Mouse (Mus musculus): ENCODE results near the gene Abcb9. TPM values are rescaled to one million over a fixed set of nuclear protein-coding genes. Genes with fewer than 3 reads are reported as not detected.
A peak's percentile ranks its signal among the peaks of the same experiment; 100 is the strongest.

Gene Abcb9
- polyA plus RNA-seq (2014; fragmentation: Nextera tagmentation; extraction: Ambion mirVana): 10.9 and 11.6 TPM in 2 replicates

GRCm38 (mm10) chr5:124095596-124096232 is at the start of gene Abcb9:
TSS of gene Abcb9 (minus strand) at chr5:124095798.
- Histone ChIP-seq H3K4me3 (replicated peaks; ENCODE audit: low read depth, low read length) (peak within 1 kb of the TSS; percentile 42), H3K9ac (replicated peaks; ENCODE audit: low read length) (peak within 1 kb of the TSS; percentile 52), H3K27ac (replicated peaks; ENCODE audit: low read depth, low read length) (no peak within 1 kb of the TSS), H3K27me3 (ENCODE audit: control insufficient read depth, insufficient read depth, low read length) (peaks cover 8% of the 10 kb centered on the region), H3K9me3 (ENCODE audit: control insufficient read depth, low read length) (no peaks in the 10 kb centered on the region), H3K36me3 (ENCODE audit: control insufficient read depth, insufficient read depth, low read length) (no peaks in the 10 kb centered on the region), H3K4me2 (ENCODE audit: low read length) (peak within 1 kb of the TSS; percentile 57), H3K4me1 (ENCODE audit: control insufficient read depth, insufficient read depth, low read length) (peaks cover 10% of the 10 kb centered on the region; the same call in 1 of the 2 replicates)
- ATAC-seq (ENCODE audit: low FRiP score, low TSS enrichment) (peak; percentile 73; the same call in 1 of the 2 replicates), DNase-seq (peak; percentile 86)
- WGBS: 1% methylated on average over 42 of the region's 42 CpGs

DNA sequence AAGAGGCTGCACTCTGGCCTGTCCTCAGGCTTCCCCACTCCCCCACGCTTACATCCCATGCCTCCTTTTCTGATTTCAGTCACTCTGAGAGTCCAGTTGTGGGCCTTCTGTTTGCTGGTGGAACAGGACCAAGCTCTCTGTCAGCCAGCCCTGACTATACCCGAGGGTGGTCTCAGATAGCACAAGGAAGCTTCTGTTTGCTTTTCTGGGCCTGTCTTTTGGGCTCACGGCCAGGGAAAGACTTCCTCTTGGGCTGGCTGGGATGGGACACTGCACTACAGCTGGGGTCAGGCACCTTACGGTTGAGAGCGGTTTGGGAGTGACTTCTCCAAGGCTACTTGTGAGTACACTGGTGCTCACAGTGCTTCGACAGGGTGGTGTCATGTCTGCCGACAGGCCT is 42.5 kb upstream of the Abcb9 start:
- 83% methylated on average over 7 of the region's 7 CpGs for WGBS
- no peaks in the 10 kb centered on the region for H3K9me3 ChIP-seq (ENCODE audit: control insufficient read depth, low read length)
- H3K27ac ChIP-seq (replicated peaks; ENCODE audit: low read depth, low read length): no peak overlapping the region
- ATAC-seq (ENCODE audit: low FRiP score, low TSS enrichment): no peak
- no peaks in the 10 kb centered on the region for H3K4me1 ChIP-seq (ENCODE audit: control insufficient read depth, insufficient read depth, low read length)
- no peaks in the 10 kb centered on the region for H3K27me3 ChIP-seq (ENCODE audit: control insufficient read depth, insufficient read depth, low read length)
- H3K9ac ChIP-seq (replicated peaks; ENCODE audit: low read length): no peak overlapping the region
- H3K4me3 ChIP-seq (replicated peaks; ENCODE audit: low read depth, low read length): no peak overlapping the region
- no peak for DNase-seq
- peaks cover 50% of the 10 kb centered on the region for H3K36me3 ChIP-seq (ENCODE audit: control insufficient read depth, insufficient read depth, low read length)
- no peak overlapping the region for H3K4me2 ChIP-seq (ENCODE audit: low read length)

DNA sequence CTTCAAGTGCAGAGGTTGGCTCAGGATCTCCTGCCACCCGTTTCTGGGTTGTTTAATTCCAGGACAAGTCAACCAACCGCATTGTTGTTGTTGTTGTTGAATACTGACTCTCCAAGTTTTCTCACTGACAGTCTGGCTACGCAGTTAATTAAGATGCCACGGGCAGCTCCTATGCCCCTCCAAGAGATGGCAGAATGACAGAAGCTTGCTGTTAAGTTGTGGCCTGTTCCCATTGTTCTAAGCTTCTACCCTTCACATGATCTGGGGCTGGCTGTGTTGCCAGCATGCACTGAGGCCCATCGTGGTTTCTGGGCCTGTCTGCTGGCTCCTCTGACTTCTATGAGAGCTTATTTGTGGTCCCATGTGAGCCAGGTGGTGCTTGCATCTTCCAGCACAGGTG is 38.7 kb upstream of the Abcb9 start:
- no peak for ATAC-seq (ENCODE audit: low FRiP score, low TSS enrichment)

DNA sequence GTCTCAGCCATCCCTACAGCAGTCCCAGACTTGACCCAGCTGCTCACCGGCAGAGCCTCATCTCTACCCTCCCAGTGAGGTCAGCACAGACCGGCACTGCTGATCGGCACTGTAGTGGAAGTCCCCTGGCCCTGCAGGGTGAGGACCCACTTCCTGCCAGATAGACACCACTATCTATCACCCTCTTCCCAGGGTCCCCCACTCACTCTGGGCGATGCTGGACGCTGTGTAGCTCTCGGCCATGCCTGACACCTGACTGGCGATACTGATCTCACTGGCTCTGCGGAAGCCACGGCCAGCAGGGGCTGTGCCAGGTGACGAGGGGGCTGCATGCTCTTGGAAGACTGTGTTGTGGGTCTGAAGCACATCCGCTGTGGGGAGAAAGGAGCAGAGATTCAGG is 29.5 kb upstream of the Abcb9 start:
- Histone ChIP-seq H3K4me3 (replicated peaks; ENCODE audit: low read depth, low read length) (no peak overlapping the region), H3K4me2 (ENCODE audit: low read length) (no peak overlapping the region), H3K27me3 (ENCODE audit: control insufficient read depth, insufficient read depth, low read length) (no peaks in the 10 kb centered on the region), H3K9ac (replicated peaks; ENCODE audit: low read length) (no peak overlapping the region), H3K36me3 (ENCODE audit: control insufficient read depth, insufficient read depth, low read length) (peaks cover 92% of the 10 kb centered on the region), H3K27ac (replicated peaks; ENCODE audit: low read depth, low read length) (no peak overlapping the region), H3K9me3 (ENCODE audit: control insufficient read depth, low read length) (no peaks in the 10 kb centered on the region), H3K4me1 (ENCODE audit: control insufficient read depth, insufficient read depth, low read length) (no peaks in the 10 kb centered on the region)
- no peak for DNase-seq
- 91% methylated on average over 11 of the region's 11 CpGs for WGBS
- ATAC-seq (ENCODE audit: low FRiP score, low TSS enrichment): no peak

More for the DNA sequence above, 38.7 kb upstream of the Abcb9 start:
- Histone ChIP-seq H3K27me3 (ENCODE audit: control insufficient read depth, insufficient read depth, low read length) (no peaks in the 10 kb centered on the region), H3K4me1 (ENCODE audit: control insufficient read depth, insufficient read depth, low read length) (no peaks in the 10 kb centered on the region), H3K27ac (replicated peaks; ENCODE audit: low read depth, low read length) (no peak overlapping the region), H3K9ac (replicated peaks; ENCODE audit: low read length) (no peak overlapping the region), H3K4me2 (ENCODE audit: low read length) (no peak overlapping the region), H3K9me3 (ENCODE audit: control insufficient read depth, low read length) (no peaks in the 10 kb centered on the region), H3K36me3 (ENCODE audit: control insufficient read depth, insufficient read depth, low read length) (peaks cover 60% of the 10 kb centered on the region), H3K4me3 (replicated peaks; ENCODE audit: low read depth, low read length) (no peak overlapping the region)
- no peak for DNase-seq
- WGBS: 89% methylated on average over 5 of the region's 5 CpGs

- 94% methylated on average over 18 of the region's 18 CpGs for WGBS
- DNase-seq (no peak), ATAC-seq (ENCODE audit: low FRiP score, low TSS enrichment) (no peak)
- Histone ChIP-seq H3K9me3 (ENCODE audit: control insufficient read depth, low read length) (no peaks in the 10 kb centered on the region), H3K4me2 (ENCODE audit: low read length) (no peak overlapping the region), H3K27ac (replicated peaks; ENCODE audit: low read depth, low read length) (no peak overlapping the region), H3K4me3 (replicated peaks; ENCODE audit: low read depth, low read length) (no peak overlapping the region), H3K27me3 (ENCODE audit: control insufficient read depth, insufficient read depth, low read length) (no peaks in the 10 kb centered on the region), H3K4me1 (ENCODE audit: control insufficient read depth, insufficient read depth, low read length) (no peaks in the 10 kb centered on the region), H3K36me3 (ENCODE audit: control insufficient read depth, insufficient read depth, low read length) (peaks cover 90% of the 10 kb centered on the region), H3K9ac (replicated peaks; ENCODE audit: low read length) (no peak overlapping the region)
These were observed 26.8 kb upstream of the Abcb9 start for GRCm38 (mm10) chr5:124122357-124122756.

DNA sequence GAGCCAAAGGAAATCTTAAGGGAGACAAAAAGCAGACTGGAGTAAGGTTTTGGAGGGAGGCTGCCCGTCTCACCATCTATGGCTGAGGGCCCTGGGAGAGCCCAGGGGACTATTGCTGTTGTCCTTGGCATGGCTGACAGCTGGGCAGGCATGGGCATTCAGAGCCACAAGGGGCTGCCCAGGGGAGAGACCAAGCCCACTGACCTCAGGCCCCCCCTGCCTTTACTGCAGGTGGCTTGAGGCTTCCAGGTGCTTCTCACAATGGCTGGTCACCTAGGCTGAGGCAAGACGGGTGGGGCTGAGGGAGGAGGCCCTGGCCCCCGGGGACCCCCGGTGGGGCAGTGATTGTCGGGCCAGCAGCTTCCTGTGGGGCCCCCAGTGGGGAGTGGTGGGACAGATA is 23.6 kb upstream of the Abcb9 start:
- H3K36me3 ChIP-seq (ENCODE audit: control insufficient read depth, insufficient read depth, low read length): peaks cover 68% of the 10 kb centered on the region
- ATAC-seq (ENCODE audit: low FRiP score, low TSS enrichment): no peak
- WGBS: 81% methylated on average over 5 of the region's 5 CpGs

DNA sequence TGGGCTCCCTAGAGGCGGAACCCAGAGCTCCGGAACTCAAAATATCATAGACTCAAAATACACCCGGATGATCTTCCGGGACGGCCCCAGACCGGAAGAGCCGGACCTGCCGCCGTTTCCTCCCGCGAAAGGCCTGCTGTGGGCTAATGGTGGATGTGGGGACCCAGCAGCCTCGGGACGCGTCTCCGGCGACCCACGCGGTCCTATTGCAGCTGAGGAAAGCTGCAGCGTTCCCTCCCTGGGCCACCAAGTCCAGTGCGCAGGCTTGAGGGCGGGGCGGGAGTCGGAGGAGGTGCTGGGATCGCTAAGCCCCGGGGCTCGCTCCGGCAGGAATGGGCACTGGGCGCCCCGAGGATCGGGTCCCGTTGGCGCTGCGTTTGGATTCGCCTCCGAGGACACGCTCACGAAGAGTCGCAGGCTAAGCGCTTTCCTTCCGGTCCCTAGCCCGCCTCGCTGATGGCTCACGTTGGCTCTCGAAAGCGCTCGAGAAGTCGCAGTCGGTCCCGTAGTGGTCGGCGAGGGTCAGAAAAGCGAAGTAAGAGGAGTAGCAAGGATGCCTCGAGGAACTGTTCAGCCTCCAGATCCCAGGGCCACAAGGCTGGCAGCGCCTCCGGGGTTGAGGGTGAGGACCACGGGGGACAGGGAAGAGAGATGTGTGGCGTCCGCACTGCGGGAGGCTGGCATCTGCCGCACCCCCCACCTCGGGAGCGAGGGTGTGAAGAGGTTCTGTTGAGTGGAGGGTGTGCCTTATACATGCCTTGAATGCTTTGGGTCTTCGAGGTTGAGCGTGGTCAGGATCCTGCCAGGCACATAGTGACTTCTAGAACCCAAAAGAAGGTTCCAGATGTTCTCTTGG is 20.6 kb upstream of the Abcb9 start, which contains the start of gene Arl6ip4:
Gene Arl6ip4 (plus strand): TSS at position 100 of the 856 bp plus-strand sequence.
- peak within 1 kb of the TSS; percentile 84 for H3K4me3 ChIP-seq (replicated peaks; ENCODE audit: low read depth, low read length)
- peak within 1 kb of the TSS; percentile 89 for H3K9ac ChIP-seq (replicated peaks; ENCODE audit: low read length)
- no peaks in the 10 kb centered on the region for H3K9me3 ChIP-seq (ENCODE audit: control insufficient read depth, low read length)
- DNase-seq: peak; percentile 90
- H3K36me3 ChIP-seq (ENCODE audit: control insufficient read depth, insufficient read depth, low read length): peaks cover 40% of the 10 kb centered on the region
- no peaks in the 10 kb centered on the region for H3K27me3 ChIP-seq (ENCODE audit: control insufficient read depth, insufficient read depth, low read length)
- peak within 1 kb of the TSS; percentile 81 for H3K27ac ChIP-seq (replicated peaks; ENCODE audit: low read depth, low read length)
- ATAC-seq (ENCODE audit: low FRiP score, low TSS enrichment): no peak
- H3K4me2 ChIP-seq (ENCODE audit: low read length): peak within 1 kb of the TSS; percentile 87
- 1% methylated on average over 64 of the region's 64 CpGs for WGBS
- H3K4me1 ChIP-seq (ENCODE audit: control insufficient read depth, insufficient read depth, low read length): peaks cover 20% of the 10 kb centered on the region

More for the DNA sequence above, 23.6 kb upstream of the Abcb9 start:
- H3K27me3 ChIP-seq (ENCODE audit: control insufficient read depth, insufficient read depth, low read length): no peaks in the 10 kb centered on the region
- no peak overlapping the region for H3K4me2 ChIP-seq (ENCODE audit: low read length)
- H3K4me1 ChIP-seq (ENCODE audit: control insufficient read depth, insufficient read depth, low read length): peaks cover 8% of the 10 kb centered on the region
- H3K9me3 ChIP-seq (ENCODE audit: control insufficient read depth, low read length): no peaks in the 10 kb centered on the region
- H3K4me3 ChIP-seq (replicated peaks; ENCODE audit: low read depth, low read length): no peak overlapping the region
- DNase-seq: no peak
- H3K27ac ChIP-seq (replicated peaks; ENCODE audit: low read depth, low read length): no peak overlapping the region
- H3K9ac ChIP-seq (replicated peaks; ENCODE audit: low read length): no peak overlapping the region

DNA sequence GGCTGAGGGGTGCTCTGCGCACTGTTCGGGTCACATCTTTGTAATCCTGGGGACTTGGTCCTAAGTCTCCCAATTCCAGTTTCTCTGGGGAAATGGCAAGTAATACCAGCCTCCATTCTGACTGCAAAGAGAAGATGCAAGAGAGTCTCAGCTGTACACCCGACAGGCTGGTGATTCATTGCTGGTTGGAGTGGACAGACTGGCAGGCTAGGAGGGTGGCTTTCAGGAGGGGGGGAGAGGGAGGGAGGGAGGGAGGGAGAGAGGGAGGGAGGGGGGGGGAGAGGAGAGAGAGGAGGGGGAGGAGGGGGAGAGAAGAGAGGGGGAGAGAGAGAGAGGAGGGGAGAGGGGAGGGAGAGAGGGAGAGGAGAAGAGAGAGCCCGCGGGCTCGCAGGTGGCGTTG is 19.9 kb upstream of the Abcb9 start:
- DNase-seq: no peak
- Histone ChIP-seq H3K4me1 (ENCODE audit: control insufficient read depth, insufficient read depth, low read length) (peaks cover 22% of the 10 kb centered on the region), H3K27ac (replicated peaks; ENCODE audit: low read depth, low read length) (peak overlapping the region; percentile 81), H3K27me3 (ENCODE audit: control insufficient read depth, insufficient read depth, low read length) (no peaks in the 10 kb centered on the region), H3K9me3 (ENCODE audit: control insufficient read depth, low read length) (no peaks in the 10 kb centered on the region), H3K4me3 (replicated peaks; ENCODE audit: low read depth, low read length) (peak overlapping the region; percentile 84), H3K9ac (replicated peaks; ENCODE audit: low read length) (peak overlapping the region; percentile 89), H3K4me2 (ENCODE audit: low read length) (peak overlapping the region; percentile 87), H3K36me3 (ENCODE audit: control insufficient read depth, insufficient read depth, low read length) (peaks cover 33% of the 10 kb centered on the region)
- ATAC-seq (ENCODE audit: low FRiP score, low TSS enrichment): no peak
- 23% methylated on average over 7 of the region's 7 CpGs for WGBS

Measured in midbrain, embryonic 14.5 days (tissue).